Mouse (Mus musculus) megakaryocyte, embryonic 14.5 days (primary cell): ENCODE measurements around the gene Sdhb.

Experiments
- FLI1 ChIP-seq: IDR thresholded peaks from 2 replicates; pipeline ENCODE4 v1.6.1; 2012; ENCODE audit warnings: low read length, inconsistent platforms, mixed read lengths
- GATA1 ChIP-seq: IDR thresholded peaks from 3 replicates; pipeline ENCODE4 v1.6.1; 2012; ENCODE audit warnings: mixed read lengths, low read length, inconsistent platforms, borderline replicate concordance

DNA sequence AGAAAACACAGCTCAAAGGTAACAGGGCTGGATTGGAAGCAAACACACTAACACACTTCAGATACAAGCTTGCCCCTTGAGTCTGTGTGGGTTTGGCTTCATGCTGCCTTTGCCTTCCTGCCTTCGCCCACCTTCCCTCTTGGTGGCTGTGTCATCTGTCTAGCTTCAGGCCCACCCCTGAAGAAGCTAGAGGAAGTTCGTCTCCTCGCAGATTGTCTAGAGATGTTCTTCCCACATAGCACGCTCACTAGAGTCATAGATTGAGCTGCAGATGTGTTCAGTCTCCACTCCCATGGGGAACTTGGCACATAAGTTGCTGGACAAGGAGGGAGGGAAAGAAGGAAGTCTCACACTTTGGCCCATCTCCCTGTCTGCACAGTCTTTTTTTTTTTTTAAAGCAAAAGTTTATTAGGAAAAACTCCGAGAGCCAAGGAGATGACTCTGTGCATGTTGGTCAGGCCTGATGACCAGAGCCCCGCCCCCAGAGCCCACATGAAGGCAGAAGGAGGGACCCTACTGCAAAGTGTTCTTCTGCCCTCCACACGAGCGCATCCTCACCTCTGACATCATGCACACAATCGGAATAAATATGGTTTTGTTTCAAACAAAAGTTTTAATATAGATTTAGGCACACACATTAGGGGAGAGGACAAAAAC is 3.1 kb downstream of the Sdhb start:
- TF ChIP-seq GATA1 (no peak), FLI1 (no peak)
